Mouse (Mus musculus): Measurements from ENCODE around the gene Col4a4.

Col4a4 gene

DNA sequence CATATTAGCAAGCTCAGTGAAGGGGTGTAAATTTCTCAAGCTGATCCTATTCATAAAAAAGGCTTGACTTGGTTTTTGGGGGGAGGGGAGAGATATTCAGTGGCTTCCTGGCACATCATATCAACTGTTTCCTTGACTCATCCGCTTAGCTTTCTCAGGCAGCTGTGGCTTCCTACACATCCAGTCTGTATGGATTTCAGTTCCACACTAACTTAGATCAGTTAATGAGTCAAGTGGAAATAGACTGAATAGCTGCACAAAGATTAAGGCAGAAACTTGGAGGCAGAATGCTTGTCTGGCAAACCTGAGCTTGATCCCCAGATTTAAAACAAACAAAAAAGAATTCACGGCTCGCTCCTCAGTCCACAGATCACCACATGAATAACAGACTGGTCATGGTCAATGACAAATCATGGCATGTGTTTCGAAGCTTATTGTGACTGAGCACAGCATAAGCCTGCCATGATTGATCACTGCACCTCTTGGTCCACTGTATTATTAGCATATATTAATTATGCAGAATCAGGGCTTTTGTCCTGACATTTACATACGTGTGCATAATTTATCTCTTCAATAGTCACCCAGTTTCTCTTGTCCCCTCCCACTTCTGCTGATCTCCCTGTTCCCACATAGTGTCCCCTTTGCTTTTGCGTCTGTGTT lies 50.0 kb downstream of the Col4a4 start:
- in situ Hi-C loops (cut with MboI; ENCODE audit: low pct_unique_long_range_greater_than_20kb in 1 of 2, low sequenced_read_pairs in 2 of 2, unreplicated experiment in 1 of 2) = no loop called here

DNA sequence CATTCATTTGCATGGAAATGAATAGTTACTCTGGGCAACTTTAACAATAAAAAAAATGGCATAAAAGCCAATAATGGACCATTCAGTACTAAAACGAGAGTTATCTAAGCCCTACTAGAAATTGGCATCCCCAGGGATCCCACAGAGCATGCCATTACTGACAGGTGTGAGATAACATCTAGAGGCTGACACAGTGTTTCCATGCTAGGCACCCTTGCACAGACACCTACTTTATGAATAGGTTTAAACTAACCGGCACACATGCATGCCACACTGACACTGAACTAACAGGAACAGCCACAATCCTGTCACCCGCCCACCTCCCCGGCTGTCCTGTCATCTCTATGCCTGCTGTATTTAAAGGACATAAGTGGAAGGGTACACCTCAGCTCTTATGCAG lies 58.7 kb downstream of the Col4a4 start:
- in situ Hi-C loops (cut with MboI; ENCODE audit: low pct_unique_long_range_greater_than_20kb in 1 of 2, low sequenced_read_pairs in 2 of 2, unreplicated experiment in 1 of 2) = no loop called here

DNA sequence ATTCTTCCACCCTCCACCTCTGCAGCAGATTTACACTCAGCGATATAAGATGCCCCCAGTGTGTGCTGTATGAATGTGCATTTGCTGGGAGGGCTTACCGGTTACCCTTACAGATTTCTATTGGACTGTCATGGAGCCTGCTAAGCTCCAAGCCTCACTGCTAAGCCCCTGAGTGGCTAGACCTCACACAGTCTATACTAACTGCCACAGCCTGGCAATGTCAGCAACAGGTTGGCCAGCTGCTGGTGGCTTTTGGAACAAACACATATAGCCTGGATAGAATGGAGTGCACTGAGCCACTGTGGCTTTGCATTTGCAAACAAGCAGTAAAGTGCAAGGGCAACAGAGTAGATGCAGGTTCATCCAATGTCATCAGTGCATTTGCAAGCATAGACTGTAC lies 94.7 kb downstream of the Col4a4 start:
- in situ Hi-C loops (cut with MboI; ENCODE audit: low pct_unique_long_range_greater_than_20kb in 1 of 2, low sequenced_read_pairs in 2 of 2, unreplicated experiment in 1 of 2) = no loop called here

DNA sequence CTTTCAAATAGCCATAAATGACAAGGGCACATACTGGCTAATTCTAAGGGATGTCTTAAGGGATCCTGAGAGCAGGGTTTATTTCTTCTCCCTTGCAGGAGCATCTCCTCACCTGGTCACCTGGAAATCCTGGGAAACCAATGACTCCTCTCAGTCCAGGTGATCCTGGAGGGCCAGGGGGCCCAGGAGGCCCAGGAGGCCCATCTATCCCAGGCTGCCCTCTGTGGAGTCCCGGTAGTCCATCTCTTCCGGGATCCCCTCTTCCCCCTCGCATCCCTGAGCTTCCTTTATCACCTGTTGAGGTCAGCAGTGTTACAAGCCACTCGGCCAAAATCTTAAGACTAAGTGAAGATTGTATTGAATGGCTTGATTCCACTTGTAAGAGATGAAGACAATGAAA lies 100.3 kb downstream of the Col4a4 start:
- in situ Hi-C loops (cut with MboI; ENCODE audit: low pct_unique_long_range_greater_than_20kb in 1 of 2, low sequenced_read_pairs in 2 of 2, unreplicated experiment in 1 of 2) = no loop called here

DNA sequence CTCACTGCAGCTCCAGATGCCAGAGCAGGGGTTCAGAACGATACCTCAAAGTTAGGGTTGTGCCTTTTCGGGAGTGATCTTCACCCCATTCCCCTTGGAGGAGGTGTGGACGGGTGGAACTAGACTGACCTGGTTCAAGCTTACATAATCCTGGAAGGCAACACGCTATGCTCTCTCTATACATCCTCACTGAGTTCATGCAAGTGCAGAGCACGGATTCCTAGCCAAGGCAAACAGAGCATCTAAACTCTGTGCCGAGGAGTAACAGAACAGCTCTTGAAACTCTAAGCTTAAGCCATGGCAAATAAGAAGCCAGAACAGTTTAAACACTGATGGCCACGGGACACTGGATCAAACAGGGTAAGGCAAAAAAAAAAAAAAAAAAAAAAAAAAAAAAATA lies 104.3 kb downstream of the Col4a4 start:
- in situ Hi-C loops (cut with MboI; ENCODE audit: low pct_unique_long_range_greater_than_20kb in 1 of 2, low sequenced_read_pairs in 2 of 2, unreplicated experiment in 1 of 2) = no loop called here

DNA sequence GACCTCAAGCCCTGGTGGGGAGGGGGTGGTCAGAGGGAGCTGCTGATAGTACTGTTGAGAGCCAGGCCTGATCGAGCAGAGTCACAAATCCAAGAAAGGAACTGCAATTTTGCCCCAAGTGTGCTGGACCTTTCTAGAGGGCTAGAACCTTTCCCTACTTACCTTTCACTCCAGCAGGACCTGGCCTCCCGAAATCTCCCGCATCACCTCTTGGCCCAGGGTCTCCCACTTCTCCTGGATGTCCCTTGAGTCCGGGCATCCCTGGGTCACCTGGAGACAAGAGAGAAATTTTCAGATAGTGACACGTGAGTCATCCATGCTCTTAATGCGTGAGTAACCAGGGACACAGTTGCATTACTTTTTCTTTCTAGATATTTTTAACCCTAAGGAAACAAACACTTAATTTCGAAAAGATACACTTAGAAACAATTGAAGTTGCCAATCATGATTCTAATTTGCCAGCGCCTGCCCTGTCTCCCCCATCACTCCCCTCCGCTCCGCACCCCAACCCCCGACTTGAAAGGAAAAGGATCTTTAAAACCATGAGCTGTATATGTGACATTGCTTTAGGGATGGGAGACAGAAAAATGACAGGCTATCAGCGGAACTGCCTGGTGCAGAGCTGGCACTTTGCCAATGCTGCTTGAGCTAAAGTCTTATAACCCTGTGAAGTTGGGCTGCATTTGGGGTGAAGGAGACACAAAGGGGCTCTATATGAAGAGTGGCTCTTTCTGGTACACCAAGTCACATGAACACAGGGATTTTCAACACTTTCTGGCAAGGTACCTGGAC lies 106.8 kb downstream of the Col4a4 start:
- in situ Hi-C loops (cut with MboI; ENCODE audit: low pct_unique_long_range_greater_than_20kb in 1 of 2, low sequenced_read_pairs in 2 of 2, unreplicated experiment in 1 of 2) = no loop called here

DNA sequence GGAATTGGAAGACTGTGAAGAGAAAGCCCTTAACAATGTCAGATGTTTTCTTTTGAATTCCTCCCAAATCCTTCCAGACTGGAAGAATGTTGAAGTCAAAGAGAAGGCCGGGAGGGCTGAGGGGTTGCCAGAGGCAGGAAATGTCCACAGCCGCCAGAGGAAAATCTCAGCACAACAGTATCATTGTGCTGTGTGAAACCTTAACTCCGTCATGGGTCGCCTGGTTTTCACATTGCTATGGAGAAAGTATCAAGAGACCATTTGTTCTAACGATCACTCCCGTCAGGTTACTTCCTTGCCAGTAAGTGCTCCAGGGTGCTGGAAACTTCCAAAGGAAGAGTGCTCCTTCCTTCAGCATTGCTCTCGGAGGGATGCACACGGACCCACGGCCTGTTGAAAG lies 109.9 kb downstream of the Col4a4 start:
- in situ Hi-C loops (cut with MboI; ENCODE audit: low pct_unique_long_range_greater_than_20kb in 1 of 2, low sequenced_read_pairs in 2 of 2, unreplicated experiment in 1 of 2) = no loop called here

DNA sequence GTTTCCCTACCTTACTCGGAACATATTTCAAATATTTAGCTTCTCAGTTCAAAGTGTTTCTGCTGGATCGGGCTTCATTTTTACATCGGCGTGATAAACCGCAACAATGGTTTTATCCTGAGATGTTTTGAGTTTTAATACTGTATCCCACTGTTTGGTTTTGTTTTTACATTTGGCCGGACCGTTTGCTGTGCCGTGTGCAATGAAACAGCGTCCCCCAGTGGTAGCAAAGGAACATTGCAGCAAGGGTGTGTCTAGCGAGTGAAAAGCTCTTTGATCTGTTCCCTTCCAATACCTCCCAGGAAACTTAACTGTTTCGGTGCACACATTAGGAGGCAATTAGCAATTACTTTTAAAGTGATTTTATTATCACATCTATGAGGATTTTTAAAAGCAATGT lies 110.4 kb downstream of the Col4a4 start:
- in situ Hi-C loops (cut with MboI; ENCODE audit: low pct_unique_long_range_greater_than_20kb in 1 of 2, low sequenced_read_pairs in 2 of 2, unreplicated experiment in 1 of 2) = no loop called here

DNA sequence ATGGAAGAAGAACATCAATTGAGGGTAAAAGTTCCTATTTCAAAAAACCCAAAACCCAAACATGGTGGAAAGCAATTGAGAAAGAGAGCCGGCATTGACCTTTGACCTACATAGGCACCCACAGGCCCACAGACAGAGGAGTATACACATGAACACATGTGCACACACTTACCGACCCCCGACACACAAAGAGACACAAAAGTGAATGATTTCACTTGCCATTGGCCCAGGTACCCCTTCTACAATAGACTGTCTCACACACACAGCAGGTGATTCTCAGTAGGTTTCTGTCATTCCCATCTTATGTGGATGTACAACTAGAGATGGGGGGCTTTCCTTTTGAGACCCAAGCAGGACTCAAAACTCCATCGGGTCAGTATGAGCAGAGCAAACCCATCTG lies 110.8 kb downstream of the Col4a4 start:
- in situ Hi-C loops (cut with MboI; ENCODE audit: low pct_unique_long_range_greater_than_20kb in 1 of 2, low sequenced_read_pairs in 2 of 2, unreplicated experiment in 1 of 2) = no loop called here

DNA sequence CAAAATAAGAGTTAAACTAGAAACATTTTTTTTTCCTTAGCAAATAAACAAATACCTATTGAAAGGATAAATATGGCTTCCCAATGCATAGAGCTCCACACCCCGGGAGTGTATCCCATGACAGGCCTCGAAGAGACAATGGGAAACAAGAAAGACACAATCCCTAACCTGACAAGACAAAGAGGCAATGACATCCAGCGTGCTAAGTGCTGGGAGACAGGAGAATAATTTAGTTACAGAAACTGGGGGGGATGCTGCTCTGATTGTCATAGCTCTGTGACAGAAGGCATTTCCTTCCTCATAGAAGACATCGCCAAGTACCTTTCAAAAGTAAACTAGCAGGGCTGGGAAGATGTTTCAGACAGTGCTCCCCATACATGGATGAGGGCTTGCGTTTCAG lies 111.4 kb downstream of the Col4a4 start:
- in situ Hi-C loops (cut with MboI; ENCODE audit: low pct_unique_long_range_greater_than_20kb in 1 of 2, low sequenced_read_pairs in 2 of 2, unreplicated experiment in 1 of 2) = no loop called here

DNA sequence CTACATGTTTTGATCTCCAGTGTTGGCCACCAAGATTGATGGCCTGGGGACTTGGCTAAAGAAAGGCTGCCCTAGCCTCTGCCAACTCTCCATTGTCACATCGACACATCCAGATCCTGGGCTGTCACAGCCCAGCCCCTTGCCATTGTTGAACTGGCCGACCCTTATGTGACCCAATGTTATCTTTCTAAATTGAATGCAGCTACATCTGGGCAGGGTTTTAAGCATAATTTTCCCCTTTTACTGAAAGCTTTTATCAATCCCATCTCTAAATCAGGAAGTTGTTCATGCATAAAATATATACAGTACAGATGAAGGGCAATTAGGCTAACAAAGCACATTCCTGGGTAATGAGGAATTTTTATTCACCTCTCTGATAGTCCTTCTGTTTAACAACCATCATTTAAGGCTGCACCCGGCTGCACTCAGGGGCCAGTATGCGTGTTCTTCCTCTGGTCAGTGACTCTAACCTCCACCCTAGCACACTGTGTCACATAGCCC lies 112.1 kb downstream of the Col4a4 start:
- in situ Hi-C loops (cut with MboI; ENCODE audit: low pct_unique_long_range_greater_than_20kb in 1 of 2, low sequenced_read_pairs in 2 of 2, unreplicated experiment in 1 of 2) = no loop called here

DNA sequence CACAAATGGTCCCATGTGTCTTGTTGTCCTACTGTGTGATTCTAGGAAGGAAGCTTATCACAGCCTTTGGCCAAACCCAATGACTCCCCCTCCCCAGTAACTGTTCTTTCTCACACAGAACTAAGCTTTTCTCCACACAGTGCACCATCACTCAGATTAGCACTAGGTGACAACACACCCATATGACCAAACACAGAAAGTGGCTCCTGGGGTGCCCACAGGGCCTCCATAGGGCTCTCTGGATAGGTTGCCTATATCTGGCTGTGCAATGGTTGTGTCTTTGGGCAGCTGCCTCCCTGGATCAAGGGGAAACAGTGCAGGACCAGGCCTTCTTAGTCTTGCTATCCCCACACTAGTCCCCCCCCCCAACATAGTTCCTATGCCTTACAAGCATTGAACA lies 113.2 kb downstream of the Col4a4 start:
- in situ Hi-C loops (cut with MboI; ENCODE audit: low pct_unique_long_range_greater_than_20kb in 1 of 2, low sequenced_read_pairs in 2 of 2, unreplicated experiment in 1 of 2) = no loop called here

DNA sequence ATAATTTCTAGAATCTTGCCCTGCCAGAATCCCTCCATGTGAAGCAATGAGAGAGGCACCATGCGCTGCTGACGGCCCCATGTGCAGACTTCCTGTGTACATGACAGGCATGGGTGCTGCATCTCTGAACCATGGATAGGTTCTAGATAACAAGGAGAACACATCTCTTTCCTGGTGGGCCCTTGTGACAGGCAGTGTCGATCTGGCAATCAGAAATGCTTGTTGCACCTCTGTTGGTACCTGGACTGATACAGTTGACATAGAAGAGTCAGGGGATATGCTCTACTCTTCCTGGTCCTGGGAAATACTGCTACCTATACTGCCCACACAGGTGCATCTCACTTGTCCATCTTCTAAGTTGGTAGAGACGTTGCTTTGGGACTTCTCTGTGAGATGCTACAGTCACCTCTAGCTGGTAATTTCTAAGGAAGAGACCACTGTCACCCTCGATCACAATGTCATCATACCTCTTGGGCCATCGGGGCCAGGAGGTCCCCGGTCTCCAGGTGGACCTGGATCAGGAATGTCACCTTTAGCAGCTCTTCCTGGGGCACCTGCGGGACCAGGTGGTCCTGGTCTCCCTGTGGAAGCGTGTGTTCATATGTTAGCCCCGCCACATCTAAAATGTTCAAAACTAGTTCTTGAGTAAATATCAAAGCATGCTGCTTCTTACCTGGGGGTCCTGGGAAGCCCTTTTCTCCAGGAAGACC lies 116.0 kb downstream of the Col4a4 start:
- in situ Hi-C loops (cut with MboI; ENCODE audit: low pct_unique_long_range_greater_than_20kb in 1 of 2, low sequenced_read_pairs in 2 of 2, unreplicated experiment in 1 of 2) = no loop called here

DNA sequence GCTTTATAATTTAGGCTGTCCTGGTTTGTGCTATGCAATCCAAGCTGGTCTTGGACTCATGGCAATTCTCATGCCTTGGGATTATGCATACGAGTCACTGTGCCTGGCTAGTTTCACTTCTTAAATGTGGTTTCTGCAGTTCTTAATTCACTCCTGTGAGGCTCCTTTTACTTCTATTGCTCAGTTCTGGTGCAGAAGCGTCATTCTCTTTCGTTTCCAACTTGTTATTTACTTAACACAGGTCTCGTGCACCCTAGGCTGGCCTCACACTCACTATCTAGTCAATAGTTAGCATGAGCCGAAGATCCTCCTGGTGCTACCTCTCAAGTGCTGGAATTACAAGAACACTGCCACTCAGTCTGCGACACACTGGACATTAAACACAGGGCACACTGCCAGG lies 117.8 kb downstream of the Col4a4 start:
- in situ Hi-C loops (cut with MboI; ENCODE audit: low pct_unique_long_range_greater_than_20kb in 1 of 2, low sequenced_read_pairs in 2 of 2, unreplicated experiment in 1 of 2) = no loop called here

DNA sequence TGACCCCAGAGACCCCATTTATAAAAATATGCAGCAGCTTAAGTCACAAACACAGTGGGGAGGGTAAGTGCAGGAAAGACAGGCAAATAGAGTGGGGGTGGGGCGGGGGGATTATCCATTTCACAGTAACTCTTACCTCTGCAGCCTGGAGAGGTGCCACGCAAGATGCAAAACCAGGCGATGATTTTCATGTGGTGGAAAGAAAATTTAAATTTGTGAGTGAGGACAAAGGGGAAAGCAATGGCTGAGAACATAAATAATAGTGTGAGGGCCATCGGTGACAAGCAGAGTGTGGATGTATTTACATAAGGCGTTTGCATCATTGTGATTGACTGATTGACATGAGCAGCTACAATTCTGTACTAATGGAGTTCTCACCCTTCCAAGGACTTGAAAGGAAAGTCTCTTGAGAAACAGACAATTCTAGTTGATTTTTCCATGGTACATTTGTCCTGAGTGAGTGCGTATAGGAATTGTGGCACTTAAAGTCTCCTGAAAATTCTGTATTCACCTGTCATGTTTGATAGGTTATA lies 121.3 kb downstream of the Col4a4 start:
- in situ Hi-C loops (cut with MboI; ENCODE audit: low pct_unique_long_range_greater_than_20kb in 1 of 2, low sequenced_read_pairs in 2 of 2, unreplicated experiment in 1 of 2) = no loop called here

DNA sequence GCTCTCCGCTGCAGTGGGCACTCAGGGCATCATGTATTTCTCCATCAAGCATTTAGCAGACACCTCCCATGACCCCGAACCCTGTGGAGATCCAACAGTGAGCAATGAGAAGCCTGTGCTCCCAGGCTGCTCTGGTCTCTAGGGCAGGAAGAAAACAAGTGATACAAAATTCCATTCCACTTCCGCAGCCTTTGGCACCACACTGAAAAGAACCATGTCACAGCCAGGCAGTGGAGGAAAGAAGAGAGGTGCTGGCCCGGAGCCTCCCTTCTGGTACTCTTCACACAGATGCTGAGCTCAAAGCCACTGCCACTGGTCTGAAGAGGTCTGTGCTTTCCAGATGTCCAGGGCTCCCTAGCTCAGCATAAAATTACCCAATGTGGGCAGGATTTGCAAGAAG lies 125.6 kb downstream of the Col4a4 start:
- in situ Hi-C loops (cut with MboI; ENCODE audit: low pct_unique_long_range_greater_than_20kb in 1 of 2, low sequenced_read_pairs in 2 of 2, unreplicated experiment in 1 of 2) = no loop called here

DNA sequence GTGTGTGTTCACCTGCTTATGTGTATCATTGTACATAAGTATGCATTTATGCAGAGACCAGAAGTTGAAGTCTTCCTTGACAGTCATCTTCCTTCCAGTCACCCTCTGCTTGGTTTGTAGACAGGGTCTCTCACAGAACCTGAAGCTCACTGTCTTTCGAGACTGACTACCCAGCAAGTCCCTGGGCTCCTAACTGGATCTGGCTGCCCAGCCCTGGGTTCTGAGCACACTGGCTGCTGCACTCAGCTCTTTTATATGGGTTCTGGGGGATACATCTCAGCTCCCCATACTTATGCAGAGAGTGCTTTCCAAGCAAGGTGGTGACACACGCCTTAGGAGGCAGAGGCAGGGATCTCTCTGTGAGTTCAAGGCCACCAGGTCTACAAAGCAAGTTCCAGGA lies 126.7 kb downstream of the Col4a4 start:
- in situ Hi-C loops (cut with MboI; ENCODE audit: low pct_unique_long_range_greater_than_20kb in 1 of 2, low sequenced_read_pairs in 2 of 2, unreplicated experiment in 1 of 2) = no loop called here

DNA sequence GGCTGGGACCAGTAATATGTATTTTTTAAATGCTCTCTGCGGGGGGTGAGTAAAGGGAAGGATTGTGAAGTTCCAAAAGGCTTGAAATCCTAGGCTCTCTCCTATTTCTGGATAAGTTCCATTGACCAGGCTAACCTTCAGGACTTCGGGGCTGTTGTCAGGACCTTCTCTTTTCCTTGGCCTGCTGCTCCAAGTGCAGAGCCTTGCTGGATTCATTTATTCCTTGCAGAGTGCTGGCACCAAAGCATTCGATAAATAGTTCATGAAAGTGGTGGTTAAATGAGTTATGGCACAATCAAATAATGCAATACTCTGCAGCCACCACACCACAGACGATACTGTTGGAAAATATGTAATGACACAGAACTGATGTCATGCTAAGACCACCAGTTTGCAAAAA lies 127.3 kb downstream of the Col4a4 start:
- in situ Hi-C loops (cut with MboI; ENCODE audit: low pct_unique_long_range_greater_than_20kb in 1 of 2, low sequenced_read_pairs in 2 of 2, unreplicated experiment in 1 of 2) = no loop called here

DNA sequence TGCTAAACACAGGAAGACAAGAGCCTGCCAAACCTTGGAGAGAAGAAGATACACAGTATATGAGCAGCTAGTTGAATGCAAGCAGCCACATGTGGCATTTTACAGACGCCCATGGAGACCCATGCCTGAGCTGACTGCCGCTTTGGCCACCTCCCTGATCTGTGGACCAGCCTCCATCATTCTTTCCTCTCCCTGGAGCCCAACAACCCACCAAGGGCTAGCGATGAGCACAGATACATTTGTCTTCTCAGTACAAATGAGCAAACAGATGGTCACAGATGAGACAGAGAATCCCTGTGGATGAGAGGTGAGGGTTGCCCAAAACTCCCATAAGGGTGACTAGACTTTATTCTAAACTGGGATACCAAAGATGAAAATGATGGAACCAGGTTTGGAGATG lies 132.6 kb downstream of the Col4a4 start:
- in situ Hi-C loops (cut with MboI; ENCODE audit: low pct_unique_long_range_greater_than_20kb in 1 of 2, low sequenced_read_pairs in 2 of 2, unreplicated experiment in 1 of 2) = no loop called here
